In the genomic region with DNA sequence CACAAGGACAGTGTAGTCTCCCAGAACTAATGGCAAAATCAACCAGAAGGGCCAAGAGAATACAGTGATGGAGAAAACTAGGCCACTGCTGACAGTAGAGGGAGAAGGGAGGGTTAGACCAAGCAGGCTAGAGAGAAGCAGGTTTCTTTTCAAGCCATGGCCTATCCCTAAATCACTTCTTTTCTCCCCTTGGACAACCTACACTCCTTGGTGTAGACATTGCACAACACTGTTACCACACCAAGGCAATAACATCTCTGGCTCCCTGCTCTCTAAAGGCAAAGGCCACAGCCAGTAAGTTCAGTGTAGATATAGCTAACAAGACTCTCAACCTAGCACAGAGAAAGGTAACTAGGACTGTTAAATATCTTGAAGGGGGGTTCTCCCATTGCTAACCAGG, we compare ENCODE assay signal across 9 mouse cellular contexts. TPM values are rescaled to one million over a fixed set of nuclear protein-coding genes. Genes with fewer than 3 reads are reported as not detected.
A peak's percentile ranks its signal among the peaks of the same experiment; 100 is the strongest.
DNase-seq lines count a peak whose midpoint lies in the region; ATAC-seq lines count a peak whose summit lies in the region.
"Had no signal": no experiment of that assay in that cellular context is flagged by ENCODE, and none has a peak within 500 bp of the region (broad histone marks: within the 10 kb centered on the region; RNA-seq: fewer than 3 reads in every experiment).

No protein-coding gene starts in this region.

- peaks cover 18% of the 10 kb centered on the region; the same call in 1 of the 2 replicates for H3K36me3 ChIP-seq in lung, embryonic 15.5 days
- H3K36me3 ChIP-seq in limb, embryonic 11.5 days (ENCODE audit: control insufficient read depth, insufficient read depth, low read length) = peaks cover 15% of the 10 kb centered on the region
- peaks cover 21% of the 10 kb centered on the region for H3K36me3 ChIP-seq in neural tube, embryonic 15.5 days

- H3K9ac ChIP-seq in lung, embryonic 15.5 days = no peak overlapping the region; the same call in 1 of the 2 replicates
- no peak overlapping the region; the same call in 1 of the 2 replicates for H3K9ac ChIP-seq in limb, embryonic 11.5 days (ENCODE audit: low read length)
- H3K9ac ChIP-seq in neural tube, embryonic 15.5 days (replicated peaks) = peak overlapping the region; percentile 89; the same call in 1 of the 2 replicates

- no peak for DNase-seq in lung, postnatal 25 days (ENCODE audit: low spot score)
- DNase-seq in fat pad, adult 2 months (ENCODE audit: extremely low read depth, low read depth, low spot score) = peak; percentile 51
- no peak for DNase-seq in limb, embryonic 11.5 days (ENCODE audit: low spot score)
- DNase-seq in spleen, adult 12 weeks (ENCODE audit: low spot score) = no peak
- no peak for DNase-seq in urinary bladder, adult 2 months (ENCODE audit: low spot score)
- DNase-seq in urinary bladder, postnatal 10 days (ENCODE audit: low spot score) = no peak
- DNase-seq: gastrocnemius, postnatal 36 days had no signal

- H3K4me1 ChIP-seq in lung, embryonic 15.5 days = peaks cover 14% of the 10 kb centered on the region
- H3K4me1 ChIP-seq in limb, embryonic 11.5 days (ENCODE audit: control insufficient read depth, insufficient read depth, low read length) = peaks cover 9% of the 10 kb centered on the region
- peaks cover 37% of the 10 kb centered on the region for H3K4me1 ChIP-seq in neural tube, embryonic 15.5 days

- H3K9me3 ChIP-seq in lung, embryonic 15.5 days = no peaks in the 10 kb centered on the region
- no peaks in the 10 kb centered on the region for H3K9me3 ChIP-seq in limb, embryonic 11.5 days (ENCODE audit: control insufficient read depth, low read length)
- no peaks in the 10 kb centered on the region for H3K9me3 ChIP-seq in neural tube, embryonic 15.5 days (replicated peaks)

- H3K27ac ChIP-seq in lung, embryonic 15.5 days = no peak overlapping the region
- H3K27ac ChIP-seq in limb, embryonic 11.5 days (replicated peaks; ENCODE audit: low read depth, low read length) = no peak overlapping the region
- no peak overlapping the region for H3K27ac ChIP-seq in neural tube, embryonic 15.5 days (replicated peaks)

- H3K4me2 ChIP-seq in lung, embryonic 15.5 days = peak overlapping the region; percentile 74
- peak overlapping the region; percentile 81 for H3K4me2 ChIP-seq in limb, embryonic 11.5 days (ENCODE audit: low read depth, severe bottlenecking)
- H3K4me2 ChIP-seq in neural tube, embryonic 15.5 days = peak overlapping the region; percentile 90

- no peak for ATAC-seq in lung, embryonic 15.5 days (ENCODE audit: borderline replicate concordance, extremely low read depth, low FRiP score, low TSS enrichment)
- ATAC-seq in limb, embryonic 11.5 days (ENCODE audit: insufficient number of reproducible peaks, low FRiP score, low TSS enrichment, low read depth) = no peak
- ATAC-seq in neural tube, embryonic 15.5 days (ENCODE audit: low FRiP score) = no peak

- no peaks in the 10 kb centered on the region for H3K27me3 ChIP-seq in lung, embryonic 15.5 days
- H3K27me3 ChIP-seq in limb, embryonic 11.5 days (ENCODE audit: control insufficient read depth, insufficient read depth, low read length) = no peaks in the 10 kb centered on the region
- peaks cover 5% of the 10 kb centered on the region for H3K27me3 ChIP-seq in neural tube, embryonic 15.5 days (replicated peaks)

- peak overlapping the region; percentile 92 for H3K4me3 ChIP-seq in lung, embryonic 15.5 days
- peak overlapping the region; percentile 99; the same call in 1 of the 2 replicates for H3K4me3 ChIP-seq in limb, embryonic 11.5 days (ENCODE audit: low read depth, low read length)
- H3K4me3 ChIP-seq in neural tube, embryonic 15.5 days (replicated peaks) = peak overlapping the region; percentile 98

RNA-seq across cellular contexts. Expression of a gene that starts 1.4 kb away (rescaled TPM):
- polyA plus RNA-seq in lung, embryonic 15.5 days (2015; fragmentation: Nextera tagmentation; extraction: Ambion mirVana) = 111 and 112 TPM in 2 replicates
- 85.3 and 88.7 TPM in 2 replicates for polyA plus RNA-seq in limb, embryonic 11.5 days (2014; fragmentation: Nextera tagmentation; extraction: Ambion mirVana)
- polyA plus RNA-seq in neural tube, embryonic 15.5 days (2015; fragmentation: Nextera tagmentation; extraction: Ambion mirVana) = 44.9 and 57.7 TPM in 2 replicates
- polyA plus RNA-seq in urinary bladder, adult 2 months (2012; rRNA removed) = 67.3 and 72.5 TPM in 2 replicates

RNA-seq across cellular contexts. Expression of a gene that starts 8.4 kb away (rescaled TPM):
- polyA plus RNA-seq in lung, embryonic 15.5 days (2015; fragmentation: Nextera tagmentation; extraction: Ambion mirVana) = 1.2 and 1.3 TPM in 2 replicates
- 0.57 and 0.97 TPM in 2 replicates for polyA plus RNA-seq in limb, embryonic 11.5 days (2014; fragmentation: Nextera tagmentation; extraction: Ambion mirVana)
- 0.81 and 2.6 TPM in 2 replicates for polyA plus RNA-seq in neural tube, embryonic 15.5 days (2015; fragmentation: Nextera tagmentation; extraction: Ambion mirVana)
- 2.0 and 2.7 TPM in 2 replicates for polyA plus RNA-seq in urinary bladder, adult 2 months (2012; rRNA removed)

RNA-seq across cellular contexts. Expression of a gene that starts 31.5 kb away (rescaled TPM):
- 47.2 and 47.5 TPM in 2 replicates for polyA plus RNA-seq in lung, embryonic 15.5 days (2015; fragmentation: Nextera tagmentation; extraction: Ambion mirVana)
- polyA plus RNA-seq in limb, embryonic 11.5 days (2014; fragmentation: Nextera tagmentation; extraction: Ambion mirVana) = 23.7 and 28.9 TPM in 2 replicates
- 9.3 and 11.4 TPM in 2 replicates for polyA plus RNA-seq in neural tube, embryonic 15.5 days (2015; fragmentation: Nextera tagmentation; extraction: Ambion mirVana)
- polyA plus RNA-seq in urinary bladder, adult 2 months (2012; rRNA removed) = 1.3 and 1.9 TPM in 2 replicates

RNA-seq across cellular contexts. Expression of a gene that starts 36.8 kb away (rescaled TPM):
- polyA plus RNA-seq in lung, embryonic 15.5 days (2015; fragmentation: Nextera tagmentation; extraction: Ambion mirVana) = 0.17 TPM in 1 of 2 replicates, not detected in the other
- not detected in 2 replicates for polyA plus RNA-seq in limb, embryonic 11.5 days (2014; fragmentation: Nextera tagmentation; extraction: Ambion mirVana)
- polyA plus RNA-seq in neural tube, embryonic 15.5 days (2015; fragmentation: Nextera tagmentation; extraction: Ambion mirVana) = 0.20 TPM in 1 of 2 replicates, not detected in the other
- polyA plus RNA-seq in urinary bladder, adult 2 months (2012; rRNA removed) = 0.44 and 0.52 TPM in 2 replicates

RNA-seq across cellular contexts. Expression of a gene that starts 39.4 kb away (rescaled TPM):
- polyA plus RNA-seq in lung, embryonic 15.5 days (2015; fragmentation: Nextera tagmentation; extraction: Ambion mirVana) = 83.7 and 87.6 TPM in 2 replicates
- polyA plus RNA-seq in limb, embryonic 11.5 days (2014; fragmentation: Nextera tagmentation; extraction: Ambion mirVana) = 90.6 and 97.4 TPM in 2 replicates
- polyA plus RNA-seq in neural tube, embryonic 15.5 days (2015; fragmentation: Nextera tagmentation; extraction: Ambion mirVana) = 97.0 and 102 TPM in 2 replicates
- polyA plus RNA-seq in urinary bladder, adult 2 months (2012; rRNA removed) = 100.0 and 134 TPM in 2 replicates
